Mouse (Mus musculus): ENCODE data around the gene Osbpl6.

GRCm38 (mm10) chr2:76418142-76418518 is 11.8 kb downstream of the Osbpl6 start:
- TF ChIP-seq CTCF (IDR thresholded peaks at IDR 0.05) (no peak), POLR2A (IDR thresholded peaks at IDR 0.05; ENCODE audit: insufficient read depth, low read depth, low read length) (no peak), EP300 (IDR thresholded peaks at IDR 0.05; ENCODE audit: insufficient read depth, low read depth, low read length) (no peak)
